Mouse (Mus musculus): ENCODE results near the gene Nol4l. TPM values are rescaled to one million over a fixed set of nuclear protein-coding genes. Genes with fewer than 3 reads are reported as not detected.
"Not testable (repeated sequence)": the region's sequence is repeated elsewhere in the genome, so short reads cannot be mapped to it uniquely, and the experiment has no call there.

The Nol4l gene
- polyA plus RNA-seq, 1 experiment from 2014 or later: 8.5 TPM

DNA sequence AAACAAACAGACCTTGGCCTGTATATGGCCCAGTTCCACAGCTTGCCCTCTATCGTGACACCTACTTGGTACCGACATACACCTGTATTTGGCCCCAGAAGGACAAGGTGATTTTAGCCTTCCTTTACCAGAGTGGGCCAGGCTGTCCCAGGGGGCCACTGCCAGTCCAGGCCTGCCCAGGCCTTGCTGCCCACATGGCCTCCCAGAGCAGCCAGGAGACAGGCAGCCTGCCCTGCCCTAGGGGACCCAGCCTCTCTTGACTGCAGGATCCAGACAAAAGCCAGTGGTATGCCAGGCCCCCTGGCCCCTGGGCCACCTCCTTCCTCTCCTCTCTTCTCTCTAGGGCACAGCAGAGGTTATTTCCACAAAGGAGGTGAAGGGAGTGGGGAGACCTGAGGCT, 21.8 kb downstream of the Nol4l start:
- no peaks in the 10 kb centered on the region for H3K27me3 ChIP-seq
- no peak overlapping the region for H3K9ac ChIP-seq
- H3K9me3 ChIP-seq: no peaks in the 10 kb centered on the region
- no peak overlapping the region for H3K27ac ChIP-seq
- H3K4me1 ChIP-seq: peaks cover 14% of the 10 kb centered on the region
- no peaks in the 10 kb centered on the region for H3K36me3 ChIP-seq
- H3K4me3 ChIP-seq: no peak overlapping the region
- H3K4me2 ChIP-seq: no peak overlapping the region
- 91% methylated on average over 2 of the region's 2 CpGs for WGBS
- ATAC-seq (ENCODE audit: insufficient number of reproducible peaks, low FRiP score, low TSS enrichment, low read depth): no peak

DNA sequence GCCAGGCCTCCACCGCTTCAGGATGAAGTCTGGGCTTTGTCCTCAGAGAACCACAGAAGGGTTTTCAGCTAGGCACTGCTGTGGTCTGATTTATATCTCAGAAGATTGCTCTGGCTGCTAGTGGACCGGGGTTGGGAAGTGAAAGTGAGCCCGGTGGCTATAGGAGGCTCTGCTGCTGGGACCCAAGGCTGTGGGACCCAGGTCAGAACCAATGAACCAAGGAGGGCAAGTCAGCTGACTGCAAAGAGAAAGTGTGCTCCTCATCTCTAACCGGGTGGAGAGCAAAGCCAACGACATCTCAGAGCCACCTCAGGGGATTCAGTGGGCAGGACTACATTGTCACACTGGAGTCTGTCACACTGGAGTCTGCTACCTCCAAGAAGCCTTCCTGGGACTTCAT, 23.4 kb downstream of the Nol4l start:
- H3K9ac ChIP-seq: no peak overlapping the region
- no peak overlapping the region for H3K4me3 ChIP-seq
- H3K4me1 ChIP-seq: peaks cover 10% of the 10 kb centered on the region
- H3K36me3 ChIP-seq: no peaks in the 10 kb centered on the region
- H3K9me3 ChIP-seq: no peaks in the 10 kb centered on the region
- no peak overlapping the region for H3K4me2 ChIP-seq
- WGBS: 83% methylated on average over 5 of the region's 5 CpGs
- no peak overlapping the region for H3K27ac ChIP-seq
- ATAC-seq (ENCODE audit: insufficient number of reproducible peaks, low FRiP score, low TSS enrichment, low read depth): no peak
- H3K27me3 ChIP-seq: no peaks in the 10 kb centered on the region

DNA sequence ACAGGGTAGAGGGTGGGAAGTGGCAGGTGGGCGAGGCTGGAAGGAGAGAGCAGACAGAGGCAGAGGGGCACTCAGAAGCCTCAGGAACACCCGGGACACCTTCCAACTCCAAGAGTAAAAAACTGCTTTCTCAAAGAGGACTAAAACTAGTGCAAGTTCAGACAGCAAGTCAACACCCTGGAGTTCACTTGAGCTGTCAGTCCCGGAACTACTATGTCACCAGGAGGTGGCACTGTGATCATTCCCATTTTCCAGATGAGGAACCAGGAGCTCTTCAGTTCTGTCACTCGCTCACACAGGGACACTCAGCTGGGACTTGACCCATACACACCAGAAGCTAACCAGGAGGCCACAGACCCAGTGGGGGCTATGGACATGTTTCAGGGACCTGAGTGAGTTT, 30.6 kb downstream of the Nol4l start:
- ATAC-seq (ENCODE audit: insufficient number of reproducible peaks, low FRiP score, low TSS enrichment, low read depth): no peak
- Histone ChIP-seq H3K4me2 (no peak overlapping the region), H3K4me3 (no peak overlapping the region), H3K4me1 (peaks cover 16% of the 10 kb centered on the region), H3K27ac (no peak overlapping the region), H3K9me3 (no peaks in the 10 kb centered on the region), H3K36me3 (no peaks in the 10 kb centered on the region), H3K27me3 (no peaks in the 10 kb centered on the region), H3K9ac (no peak overlapping the region)
- 52% methylated on average over 4 of the region's 4 CpGs for WGBS

DNA sequence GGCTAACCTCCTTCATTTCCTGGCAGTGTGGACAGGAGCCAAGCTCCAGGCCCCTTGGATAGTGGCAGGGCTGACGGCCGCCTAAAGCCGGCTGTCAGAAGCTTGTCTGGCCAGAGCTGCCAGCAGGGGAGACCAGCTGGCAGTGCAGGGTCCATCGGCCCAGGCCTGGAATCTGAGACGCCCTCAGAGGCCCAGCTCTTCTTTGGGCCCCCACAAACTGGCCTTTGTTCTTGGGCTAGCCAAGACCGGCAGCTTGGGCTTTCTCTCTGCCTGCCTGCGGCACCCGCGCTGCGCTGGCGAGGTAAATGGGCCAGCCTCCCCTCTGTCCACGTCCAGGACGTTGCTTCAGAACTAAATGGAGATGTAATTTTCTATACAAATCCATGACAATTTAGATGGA, 32.9 kb downstream of the Nol4l start:
- H3K27ac ChIP-seq: no peak overlapping the region
- H3K9ac ChIP-seq: no peak overlapping the region
- H3K4me3 ChIP-seq: no peak overlapping the region
- no peak overlapping the region for H3K4me2 ChIP-seq
- H3K4me1 ChIP-seq: peaks cover 37% of the 10 kb centered on the region
- 44% methylated on average over 13 of the region's 13 CpGs for WGBS
- peaks cover 9% of the 10 kb centered on the region for H3K27me3 ChIP-seq
- no peaks in the 10 kb centered on the region for H3K36me3 ChIP-seq
- no peaks in the 10 kb centered on the region for H3K9me3 ChIP-seq
- no peak for ATAC-seq (ENCODE audit: insufficient number of reproducible peaks, low FRiP score, low TSS enrichment, low read depth)

DNA sequence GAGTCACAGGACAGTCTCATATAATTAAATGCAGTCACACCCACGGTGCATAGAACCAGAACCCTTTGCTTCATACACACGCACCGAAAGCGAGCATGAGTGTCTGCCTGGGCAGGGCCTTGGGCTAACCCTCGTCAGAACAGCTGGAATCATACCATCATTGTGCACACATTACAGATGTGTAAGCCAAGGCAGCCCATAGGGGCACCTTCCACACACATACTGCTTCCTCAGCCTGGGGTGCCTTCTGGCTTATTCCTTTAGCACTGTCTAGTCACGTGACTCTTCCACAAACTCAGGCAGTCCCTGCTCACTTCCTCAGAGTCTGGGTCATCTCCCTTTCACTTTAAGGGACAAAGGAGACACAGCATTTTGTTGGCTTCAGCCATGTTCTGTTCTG, 33.5 kb downstream of the Nol4l start:
- 81% methylated on average over 6 of the region's 6 CpGs for WGBS
- no peak overlapping the region for H3K27ac ChIP-seq
- H3K9me3 ChIP-seq: no peaks in the 10 kb centered on the region
- H3K4me2 ChIP-seq: no peak overlapping the region
- H3K9ac ChIP-seq: no peak overlapping the region
- H3K27me3 ChIP-seq: peaks cover 15% of the 10 kb centered on the region
- no peak for ATAC-seq (ENCODE audit: insufficient number of reproducible peaks, low FRiP score, low TSS enrichment, low read depth)
- no peak overlapping the region for H3K4me3 ChIP-seq
- H3K36me3 ChIP-seq: no peaks in the 10 kb centered on the region
- peaks cover 43% of the 10 kb centered on the region for H3K4me1 ChIP-seq

DNA sequence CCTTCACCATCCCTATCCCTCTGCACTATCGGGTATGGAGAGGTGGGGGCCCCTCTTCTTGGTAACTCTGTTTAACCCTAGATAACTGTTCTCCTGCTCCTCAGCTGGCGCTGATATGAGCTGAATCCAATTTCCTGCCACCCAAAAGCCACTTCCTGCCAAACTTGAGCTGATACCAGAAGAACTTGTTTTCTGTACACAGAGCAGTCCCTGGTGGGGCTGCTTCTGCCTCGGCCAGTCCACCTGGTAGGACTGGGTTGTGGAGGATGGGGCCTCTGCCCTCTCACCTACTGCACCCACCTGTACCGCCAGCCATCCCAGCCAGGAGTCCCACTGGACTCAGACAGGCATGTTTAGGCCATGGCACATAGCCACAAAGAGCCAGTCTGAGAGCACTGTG, 34.0 kb downstream of the Nol4l start:
- Histone ChIP-seq H3K9ac (no peak overlapping the region), H3K27me3 (peaks cover 20% of the 10 kb centered on the region), H3K9me3 (no peaks in the 10 kb centered on the region), H3K27ac (no peak overlapping the region), H3K36me3 (no peaks in the 10 kb centered on the region), H3K4me1 (peaks cover 46% of the 10 kb centered on the region), H3K4me2 (no peak overlapping the region), H3K4me3 (no peak overlapping the region)
- ATAC-seq (ENCODE audit: insufficient number of reproducible peaks, low FRiP score, low TSS enrichment, low read depth): no peak
- 73% methylated on average over 4 of the region's 4 CpGs for WGBS

DNA sequence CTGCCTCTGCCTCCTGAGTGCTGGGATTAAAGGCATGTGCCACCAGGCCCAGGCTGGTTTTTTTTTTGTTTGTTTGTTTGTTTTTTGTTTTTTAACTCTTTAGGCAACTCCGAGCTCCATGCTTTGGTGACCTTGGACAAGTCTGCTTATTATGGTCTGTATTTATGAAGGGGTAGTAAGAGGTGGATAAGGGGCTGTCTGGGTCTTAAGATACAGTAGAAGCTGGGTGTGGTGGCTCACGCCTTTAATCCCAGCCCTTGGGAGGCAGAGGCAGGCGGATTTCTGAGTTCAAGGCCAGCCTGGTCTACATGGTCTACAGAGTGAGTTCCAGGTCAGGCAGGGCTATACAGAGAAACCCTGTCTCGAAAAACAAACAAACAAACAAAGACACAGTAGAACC, 34.4 kb downstream of the Nol4l start:
- peaks cover 46% of the 10 kb centered on the region for H3K4me1 ChIP-seq
- ATAC-seq (ENCODE audit: insufficient number of reproducible peaks, low FRiP score, low TSS enrichment, low read depth): not testable (repeated sequence)

DNA sequence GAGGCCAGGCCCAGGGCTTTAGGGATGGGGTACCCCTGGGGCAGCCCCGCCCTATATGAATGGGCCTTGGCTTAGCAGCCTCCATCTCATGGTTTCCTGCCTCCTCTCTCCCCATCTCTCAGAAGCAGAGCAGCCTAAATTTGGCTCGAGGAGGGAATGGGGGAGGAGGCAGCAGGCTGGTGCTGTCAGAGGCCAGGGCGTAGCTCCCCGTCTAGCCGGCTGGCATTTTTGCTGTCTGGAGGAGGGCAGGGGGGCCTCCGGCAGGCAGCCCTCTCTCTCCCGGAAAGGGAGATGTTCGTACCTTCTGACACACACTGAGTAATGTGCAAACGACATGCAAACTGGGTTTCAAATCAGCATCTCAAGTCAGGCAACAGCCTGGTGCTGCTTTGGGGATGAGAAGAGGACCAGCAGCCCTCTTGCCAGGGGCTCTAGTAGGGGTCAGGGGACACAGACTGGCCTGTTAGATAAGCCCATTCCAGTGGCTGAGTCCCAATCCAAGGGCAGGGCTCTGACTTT, 35.4 kb downstream of the Nol4l start:
- no peak for ATAC-seq (ENCODE audit: insufficient number of reproducible peaks, low FRiP score, low TSS enrichment, low read depth)
- no peak overlapping the region for H3K4me2 ChIP-seq
- peaks cover 46% of the 10 kb centered on the region for H3K4me1 ChIP-seq
- H3K9me3 ChIP-seq: no peaks in the 10 kb centered on the region
- no peak overlapping the region for H3K4me3 ChIP-seq
- peak overlapping the region; percentile 7; the same call in 1 of the 2 replicates for H3K27ac ChIP-seq
- 25% methylated on average over 9 of the region's 9 CpGs for WGBS
- peaks cover 20% of the 10 kb centered on the region for H3K27me3 ChIP-seq
- no peak overlapping the region for H3K9ac ChIP-seq
- H3K36me3 ChIP-seq: no peaks in the 10 kb centered on the region

More for the DNA sequence above, 34.4 kb downstream of the Nol4l start:
- H3K4me2 ChIP-seq, H3K9ac ChIP-seq, H3K27ac ChIP-seq, H3K9me3 ChIP-seq, H3K36me3 ChIP-seq, H3K4me3 ChIP-seq: not testable (repeated sequence)
- WGBS: 90% methylated on average over 4 of the region's 4 CpGs
- peaks cover 20% of the 10 kb centered on the region for H3K27me3 ChIP-seq

DNA sequence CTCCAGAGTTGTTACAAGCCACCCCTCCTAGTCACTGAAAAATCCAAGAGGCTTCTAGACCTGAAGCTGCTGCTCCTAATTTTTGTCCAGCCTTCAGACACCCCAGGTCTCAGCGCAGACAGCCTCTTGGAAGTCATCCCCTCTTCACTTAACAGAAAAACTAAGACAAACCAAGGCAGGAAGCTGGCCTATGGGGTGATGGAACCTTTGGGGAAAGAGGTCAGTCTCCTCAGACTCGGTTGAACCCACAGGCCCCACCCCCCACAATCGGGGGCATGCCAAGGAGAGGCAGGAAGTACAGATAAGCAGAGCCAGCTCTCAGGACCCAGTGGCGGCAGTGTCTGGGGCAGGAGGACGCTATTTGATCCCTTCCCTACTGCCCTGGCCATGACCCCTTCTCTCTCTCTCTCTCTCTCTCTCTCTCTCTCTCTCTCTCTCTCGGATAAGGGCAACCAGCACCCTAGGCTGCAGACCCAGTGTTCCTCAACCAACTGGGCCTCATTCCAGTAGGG, 35.9 kb downstream of the Nol4l start:
- H3K4me3 ChIP-seq: no peak overlapping the region
- no peak overlapping the region for H3K9ac ChIP-seq
- no peaks in the 10 kb centered on the region for H3K9me3 ChIP-seq
- H3K36me3 ChIP-seq: no peaks in the 10 kb centered on the region
- peaks cover 46% of the 10 kb centered on the region for H3K4me1 ChIP-seq
- no peak overlapping the region for H3K4me2 ChIP-seq
- peaks cover 20% of the 10 kb centered on the region for H3K27me3 ChIP-seq
- H3K27ac ChIP-seq: no peak overlapping the region
- no peak for ATAC-seq (ENCODE audit: insufficient number of reproducible peaks, low FRiP score, low TSS enrichment, low read depth)
- WGBS: 10% methylated on average over 6 of the region's 6 CpGs

DNA sequence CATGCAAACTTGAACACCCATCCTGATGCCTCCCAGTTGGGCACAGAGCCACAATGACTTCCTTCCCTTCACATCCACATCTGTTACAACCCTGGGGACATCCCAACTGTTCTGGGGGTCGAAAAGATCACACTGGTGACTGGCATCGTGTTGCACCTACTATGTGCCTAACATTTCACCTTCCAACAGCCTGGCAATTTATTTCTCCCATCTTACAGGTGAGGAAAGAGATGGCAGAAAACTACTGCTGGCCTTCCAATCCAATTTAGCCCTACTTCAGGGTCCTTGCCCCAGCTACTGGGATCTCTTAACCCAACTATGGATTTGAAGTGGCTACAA, 36.4 kb downstream of the Nol4l start:
- 24% methylated on average over 2 of the region's 2 CpGs for WGBS
- peaks cover 46% of the 10 kb centered on the region for H3K4me1 ChIP-seq
- peaks cover 20% of the 10 kb centered on the region for H3K27me3 ChIP-seq

DNA sequence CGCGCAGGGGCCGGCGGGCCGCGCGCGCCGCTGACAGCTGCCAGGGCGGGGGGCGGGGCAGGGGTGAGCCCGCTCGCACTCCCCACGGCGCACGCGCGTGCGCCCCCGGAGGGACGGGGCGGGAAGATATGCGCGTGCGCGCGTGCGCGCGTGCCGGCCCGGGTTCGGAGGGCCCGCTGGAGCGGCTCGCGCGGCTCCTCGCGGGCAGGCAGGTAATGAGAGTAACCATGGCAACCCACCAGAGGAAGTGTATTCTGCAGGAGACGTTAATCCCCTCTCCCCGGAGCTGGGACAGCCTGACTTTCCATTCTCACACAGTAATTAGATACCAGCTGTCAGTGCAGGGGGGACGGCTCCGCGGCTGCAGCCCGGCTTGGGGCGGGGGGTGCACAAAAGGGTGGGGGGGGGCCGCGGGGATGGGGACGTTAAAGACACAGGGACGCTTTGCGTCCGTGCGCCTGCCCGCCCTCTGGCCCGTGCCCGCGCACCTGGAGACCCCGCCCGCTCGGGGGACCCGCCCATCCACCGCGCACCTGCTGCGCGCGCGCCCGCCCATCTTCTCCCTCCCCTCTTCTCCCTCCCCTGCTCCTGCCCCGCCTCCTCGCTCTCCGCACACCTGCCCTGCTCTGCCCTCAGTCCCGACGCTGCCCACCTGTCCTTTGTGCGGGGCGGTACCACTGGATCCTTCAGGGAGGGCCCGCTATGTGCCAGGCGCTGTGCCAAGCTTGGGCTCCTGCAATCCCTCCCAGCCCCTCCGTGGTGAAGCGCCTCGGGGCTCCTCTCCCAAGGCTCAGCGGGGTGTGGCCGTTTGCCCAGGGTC, 37.0 kb downstream of the Nol4l start, which contains the start of gene 4930404H24Rik:
4930404H24Rik (plus strand) TSS at position 218 of the 820 bp plus-strand sequence.
- H3K4me2 ChIP-seq: peak within 1 kb of the TSS; percentile 96
- 1% methylated on average over 63 of the region's 83 CpGs for WGBS
- peaks cover 46% of the 10 kb centered on the region for H3K4me1 ChIP-seq
- no peak within 1 kb of the TSS for H3K27ac ChIP-seq
- no peaks in the 10 kb centered on the region for H3K36me3 ChIP-seq
- peaks cover 20% of the 10 kb centered on the region for H3K27me3 ChIP-seq
- no peak; the same call in 1 of the 2 replicates for ATAC-seq (ENCODE audit: insufficient number of reproducible peaks, low FRiP score, low TSS enrichment, low read depth)
- H3K9me3 ChIP-seq: no peaks in the 10 kb centered on the region
- H3K4me3 ChIP-seq: peak within 1 kb of the TSS; percentile 57
- peak within 1 kb of the TSS; percentile 50 for H3K9ac ChIP-seq

More for the DNA sequence above, 36.4 kb downstream of the Nol4l start:
- no peak for ATAC-seq (ENCODE audit: insufficient number of reproducible peaks, low FRiP score, low TSS enrichment, low read depth)
- Histone ChIP-seq H3K36me3 (no peaks in the 10 kb centered on the region), H3K27ac (no peak overlapping the region), H3K4me2 (peak overlapping the region; percentile 96), H3K9ac (no peak overlapping the region), H3K9me3 (no peaks in the 10 kb centered on the region), H3K4me3 (peak overlapping the region; percentile 57)

DNA sequence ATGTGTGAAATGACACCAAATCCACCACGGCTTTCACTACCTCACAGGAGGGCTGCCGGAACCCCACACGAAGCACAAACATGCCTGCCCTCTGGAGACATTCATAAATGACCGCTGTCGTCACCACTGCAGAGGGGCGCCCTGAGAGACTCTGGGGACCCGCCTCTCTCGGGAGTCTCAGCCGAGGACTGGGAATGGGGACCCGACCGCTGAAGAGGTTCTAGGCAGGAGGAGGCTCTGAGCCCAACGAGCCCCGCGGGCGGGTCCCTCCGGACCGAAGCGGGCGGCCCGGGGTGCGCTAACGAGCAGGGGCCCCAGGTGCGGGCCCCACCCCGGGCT, 37.6 kb downstream of the Nol4l start:
- Histone ChIP-seq H3K4me2 (peak overlapping the region; percentile 96), H3K4me1 (peaks cover 46% of the 10 kb centered on the region), H3K9me3 (no peaks in the 10 kb centered on the region), H3K4me3 (peak overlapping the region; percentile 57), H3K36me3 (no peaks in the 10 kb centered on the region), H3K27me3 (peaks cover 20% of the 10 kb centered on the region), H3K9ac (peak overlapping the region; percentile 50), H3K27ac (no peak overlapping the region)
- no peak for ATAC-seq (ENCODE audit: insufficient number of reproducible peaks, low FRiP score, low TSS enrichment, low read depth)
- WGBS: under 1% methylated on average over 23 of the region's 24 CpGs

Measured in limb, embryonic 15.5 days (tissue).